Mouse (Mus musculus) ES-Bruce4 (cell line): ENCODE data around the gene Nnmt. TPM values are rescaled to one million over a fixed set of nuclear protein-coding genes. Genes with fewer than 3 reads are reported as not detected.

Source experiments
- H3K27ac ChIP-seq: 2 replicates; pipeline ENCODE4 v1.5.1; 2012; ENCODE audit warnings: low read length, inconsistent platforms; ENCODE audit not compliant: insufficient read depth
- H3K27me3 ChIP-seq: 2 replicates; pipeline ENCODE4 v1.6.1; 2012; ENCODE audit warnings: mild to moderate bottlenecking, low read length, inconsistent platforms; ENCODE audit not compliant: control insufficient read depth, poor library complexity, insufficient read depth, severe bottlenecking
- H3K36me3 ChIP-seq: 2 replicates; pipeline ENCODE4 v1.6.1; 2012; ENCODE audit warnings: inconsistent platforms, mild to moderate bottlenecking, low read length, moderate library complexity; ENCODE audit not compliant: control insufficient read depth, poor library complexity, insufficient read depth, severe bottlenecking
- H3K4me1 ChIP-seq: one replicate; pipeline ENCODE4 v1.8.1; 2011; ENCODE audit warnings: low read length; ENCODE audit not compliant: control insufficient read depth, insufficient read depth
- H3K4me3 ChIP-seq: 2 replicates; pipeline ENCODE4 v1.5.1; 2011; ENCODE audit warnings: low read depth, mild to moderate bottlenecking, low read length
- H3K9ac ChIP-seq: 2 replicates; pipeline ENCODE4 v1.6.1; 2012; ENCODE audit warnings: low read depth, mild to moderate bottlenecking, inconsistent platforms; ENCODE audit not compliant: poor library complexity, severe bottlenecking
- H3K9me3 ChIP-seq: replicated peaks from 2 replicates; pipeline ENCODE4 v1.6.1; 2012; ENCODE audit warnings: mild to moderate bottlenecking, low read length, inconsistent platforms; ENCODE audit not compliant: control insufficient read depth, poor library complexity, insufficient read depth, severe bottlenecking
- CTCF ChIP-seq: IDR thresholded peaks from one replicate; pipeline ENCODE4 v1.8.1; 2011; ENCODE audit warnings: low read depth, low read length
- EP300 ChIP-seq: IDR thresholded peaks from 2 replicates; pipeline ENCODE4 v1.6.1; 2011; ENCODE audit warnings: low read depth, low read length; ENCODE audit not compliant: insufficient read depth
- POLR2A ChIP-seq: IDR thresholded peaks from one replicate; pipeline ENCODE4 v1.8.1; 2011; ENCODE audit warnings: low read length; ENCODE audit not compliant: insufficient read depth
- polyA plus RNA-seq: library from polyadenylated mRNA; stranded (reverse); fragments of >200 nt; gene quantifications from 2 replicates; pipeline ENCODE4 v1.2.4, GENCODE M21; 2011; ENCODE audit warnings: low read depth; ENCODE audit not compliant: missing spikeins, insufficient read depth, insufficient read length

The Nnmt gene
- polyA plus RNA-seq, 1 experiment, result not detected

DNA sequence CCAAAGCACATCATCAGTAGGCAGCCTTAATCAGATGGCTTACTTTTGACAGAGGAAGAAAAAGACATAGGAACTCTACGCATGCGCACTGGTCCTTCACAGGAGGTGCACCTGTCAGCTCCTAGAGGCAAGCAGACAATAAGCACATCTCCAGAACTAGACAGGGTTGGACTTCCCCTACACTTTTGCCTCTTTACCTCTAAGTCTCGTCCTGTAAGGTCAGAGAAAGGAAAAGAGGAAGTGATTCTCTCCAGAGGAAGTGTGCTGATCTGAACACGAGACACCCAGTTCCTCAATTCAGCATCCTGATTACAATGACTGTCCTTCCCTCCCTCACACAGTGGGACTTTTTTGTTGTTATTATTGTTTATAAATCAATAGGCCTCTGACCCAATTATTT is 46.3 kb downstream of the Nnmt start:
- Histone ChIP-seq H3K4me1 (no peaks in the 10 kb centered on the region), H3K4me3 (no peak overlapping the region), H3K27me3 (no peaks in the 10 kb centered on the region), H3K9me3 (no peaks in the 10 kb centered on the region), H3K36me3 (no peaks in the 10 kb centered on the region), H3K9ac (no peak overlapping the region), H3K27ac (no peak overlapping the region)
- TF ChIP-seq CTCF (no peak), POLR2A (no peak), EP300 (no peak)

DNA sequence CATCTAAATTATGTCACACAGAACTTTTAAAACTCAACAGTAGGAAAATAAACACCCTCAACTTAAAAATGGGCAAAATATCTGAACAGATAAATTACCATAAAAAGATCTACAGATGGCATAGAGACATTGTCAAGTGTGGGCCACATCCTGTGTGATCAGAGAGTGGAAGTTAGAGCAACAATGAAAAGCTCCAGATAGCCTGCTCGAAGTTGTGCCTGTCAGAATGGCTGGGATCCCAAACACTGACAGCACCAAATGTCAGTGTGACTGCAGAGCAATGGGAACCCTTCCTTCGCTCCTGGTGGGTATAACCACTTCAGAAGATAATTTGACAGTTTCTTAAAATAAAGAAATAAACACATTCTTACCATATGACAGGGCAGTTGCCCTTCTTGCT is 55.9 kb downstream of the Nnmt start:
- H3K4me1 ChIP-seq, result no peaks in the 10 kb centered on the region
- H3K36me3 ChIP-seq, result no peaks in the 10 kb centered on the region
- H3K9ac ChIP-seq, result no peak overlapping the region
- no peak overlapping the region for H3K4me3 ChIP-seq
- no peaks in the 10 kb centered on the region; the same call in none of the 2 replicates for H3K9me3 ChIP-seq
- no peaks in the 10 kb centered on the region for H3K27me3 ChIP-seq
- no peak overlapping the region for H3K27ac ChIP-seq
- no peak for TF ChIP-seq POLR2A
- no peak for TF ChIP-seq EP300
- no peak for TF ChIP-seq CTCF

DNA sequence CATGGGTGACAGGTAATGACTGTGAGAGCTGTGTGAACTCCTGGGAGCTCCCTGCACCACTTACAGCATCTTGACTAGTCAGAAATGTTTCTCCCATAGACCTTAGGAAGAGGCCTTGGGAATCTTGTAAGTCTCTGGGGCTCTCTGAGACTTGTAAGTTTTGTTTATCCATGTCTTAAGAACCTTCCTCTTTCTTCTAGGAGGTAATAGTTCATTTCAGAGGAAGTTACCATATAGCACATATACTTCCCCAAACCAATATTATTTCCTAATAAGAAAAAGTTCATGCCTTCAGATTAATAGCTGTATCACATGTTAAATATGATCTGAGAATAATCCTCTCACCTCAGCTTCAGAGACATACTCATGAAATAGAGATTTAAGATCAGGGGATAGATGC is 57.7 kb downstream of the Nnmt start:
- no peaks in the 10 kb centered on the region for H3K4me1 ChIP-seq
- H3K27me3 ChIP-seq, result no peaks in the 10 kb centered on the region
- H3K27ac ChIP-seq, result no peak overlapping the region
- no peak overlapping the region for H3K4me3 ChIP-seq
- no peak for TF ChIP-seq EP300
- TF ChIP-seq CTCF, result no peak
- no peak for TF ChIP-seq POLR2A
- no peak overlapping the region for H3K9ac ChIP-seq
- peaks cover 3% of the 10 kb centered on the region for H3K9me3 ChIP-seq
- H3K36me3 ChIP-seq, result no peaks in the 10 kb centered on the region

Other genes with a start within 250 kb of the Nnmt start
- gene Rexo2, start 124.5 kb downstream of the Nnmt start, polyA plus RNA-seq, result 55.9 and 61.1 TPM in 2 replicates
- 60.7 and 61.6 TPM in 2 replicates for gene Rbm7, start 109.9 kb downstream of the Nnmt start, polyA plus RNA-seq
- 11.8 and 16.1 TPM in 2 replicates for gene Gm5617, start 109.7 kb downstream of the Nnmt start, polyA plus RNA-seq
- 0.49 TPM in 1 of 2 replicates, not detected in the other for gene Zbtb16, start 231.1 kb upstream of the Nnmt start, polyA plus RNA-seq